Mouse (Mus musculus) heart, adult 2 months (tissue): ENCODE data around the gene AI467606. TPM values are rescaled to one million over a fixed set of nuclear protein-coding genes. Genes with fewer than 3 reads are reported as not detected.

Source experiments
- DNase-seq, 2 experiments: peaks; one replicate each; pipeline ENCODE4 v3.0.0; 2021
- H3K27ac ChIP-seq: fragments of 200-600 bp; 2 replicates; pipeline ENCODE4 v1.8.1; 2022
- H3K27me3 ChIP-seq: fragments of 200-500 bp; 2 replicates; pipeline ENCODE4 v1.6.1; 2012; ENCODE audit warnings: mild to moderate bottlenecking, low read length, inconsistent platforms, mixed read lengths; ENCODE audit not compliant: control insufficient read depth, insufficient read depth
- H3K36me3 ChIP-seq: fragments of 200-500 bp; 2 replicates; pipeline ENCODE4 v1.6.1; 2012; ENCODE audit warnings: low read length, inconsistent platforms; ENCODE audit not compliant: control insufficient read depth, insufficient read depth
- H3K4me1 ChIP-seq: fragments of 200-500 bp; 2 replicates; pipeline ENCODE4 v1.6.1; 2011; ENCODE audit warnings: low read length; ENCODE audit not compliant: control insufficient read depth, insufficient read depth
- H3K4me3 ChIP-seq: fragments of 200-600 bp; 2 replicates; pipeline ENCODE4 v1.8.1; 2022
- H3K79me2 ChIP-seq: fragments of 200-500 bp; replicated peaks from 2 replicates; pipeline ENCODE4 v1.6.1; 2012; ENCODE audit warnings: mild to moderate bottlenecking, inconsistent platforms, low read length, moderate library complexity, mixed read lengths; ENCODE audit not compliant: control insufficient read depth, insufficient read depth
- H3K9ac ChIP-seq: fragments of 200-500 bp; 2 replicates; pipeline ENCODE4 v1.6.1; 2012; ENCODE audit warnings: low read depth, mild to moderate bottlenecking, control low read depth, inconsistent platforms, low read length, mixed read lengths
- CTCF ChIP-seq: fragments of 200-600 bp; IDR thresholded peaks from 2 replicates; pipeline ENCODE4 v1.8.1; 2022; ENCODE audit warnings: antibody characterized with exemption, mild to moderate bottlenecking, moderate library complexity
- EP300 ChIP-seq: fragments of 200-500 bp; IDR thresholded peaks from 2 replicates; pipeline ENCODE4 v1.6.1; 2011; ENCODE audit warnings: low read depth, low read length, control low read depth; ENCODE audit not compliant: insufficient read depth
- POLR2A ChIP-seq: fragments of 200-500 bp; IDR thresholded peaks from 2 replicates; pipeline ENCODE4 v1.6.1; 2011; ENCODE audit warnings: mild to moderate bottlenecking, low read depth, low read length, control low read depth; ENCODE audit not compliant: insufficient read depth
- WGBS: fragments of 180-500 bp; shearing (Covaris S2); methylation state at CpG from one replicate; pipeline ENCODE4 v1.1.7; 2018; 5-methylcytosine and 5-hydroxymethylcytosine counted together
- intact Hi-C: fragments of 180-260 bp; cut with DNase I; formaldehyde crosslinking; loops from one replicate; pipeline ENCODE4 v1.15.1; 2025
- polyA plus RNA-seq: library from polyadenylated mRNA; depleted of rRNA; stranded (reverse); fragments of >200 nt; gene quantifications from 2 replicates; pipeline ENCODE4 v1.2.3, GENCODE M21; 2012
- total RNA-seq, 2 experiments: library from RNA; stranded (reverse); gene quantifications; 2 replicates each; pipeline ENCODE4 v1.2.3; 2021

AI467606 gene
- total and polyA plus RNA-seq, 3 experiments, result 1.5 to 4.7 (median 2.1) TPM

GRCm38 (mm10) chr7:127114920-127115319 lies 23.8 kb downstream of the AI467606 start:
- no peak for TF ChIP-seq CTCF
- no peak for TF ChIP-seq POLR2A
- TF ChIP-seq EP300, result no peak
- WGBS, result 65% methylated on average over 11 of the region's 11 CpGs
- Histone ChIP-seq H3K36me3 (no peaks in the 10 kb centered on the region), H3K4me1 (peaks cover 5% of the 10 kb centered on the region), H3K79me2 (no peaks in the 10 kb centered on the region), H3K4me3 (no peak overlapping the region), H3K27ac (no peak overlapping the region), H3K9ac (no peak overlapping the region), H3K27me3 (no peaks in the 10 kb centered on the region)
- intact Hi-C loops, result loop anchor here (5.0 kb wide), 1 partner anchor 117 kb away; the partner anchor contains the start of genes Sept1 and Zfp553
- DNase-seq, result no peak

- H3K27me3 ChIP-seq, result no peaks in the 10 kb centered on the region; the same call in 1 of the 2 replicates
- whole genome bisulfite sequencing, result 70% methylated on average over 11 of the region's 11 CpGs
- no peaks in the 10 kb centered on the region for H3K79me2 ChIP-seq
- no peak overlapping the region for H3K4me3 ChIP-seq
- no peak overlapping the region for H3K9ac ChIP-seq
- H3K4me1 ChIP-seq, result peaks cover 5% of the 10 kb centered on the region
- H3K27ac ChIP-seq, result no peak overlapping the region
- no peak for TF ChIP-seq CTCF
- TF ChIP-seq POLR2A, result no peak
- TF ChIP-seq EP300, result no peak
- intact Hi-C loops, result loop anchor here (5.0 kb wide), 1 partner anchor 116 kb away; the partner anchor contains the start of genes Sept1 and Zfp553
- no peak for DNase-seq
- no peaks in the 10 kb centered on the region for H3K36me3 ChIP-seq
These were observed 25.3 kb downstream of the AI467606 start for GRCm38 (mm10) chr7:127116331-127116935.

GRCm38 (mm10) chr7:127117948-127118347 lies 26.8 kb downstream of the AI467606 start:
- 21% methylated on average over 5 of the region's 5 CpGs for WGBS

GRCm38 (mm10) chr7:127118671-127119445 lies 27.7 kb downstream of the AI467606 start:
- Histone ChIP-seq H3K4me1 (peaks cover 5% of the 10 kb centered on the region), H3K27me3 (no peaks in the 10 kb centered on the region; the same call in 1 of the 2 replicates), H3K36me3 (no peaks in the 10 kb centered on the region), H3K9ac (no peak overlapping the region), H3K79me2 (no peaks in the 10 kb centered on the region), H3K27ac (no peak overlapping the region), H3K4me3 (no peak overlapping the region)
- no peak for DNase-seq
- intact Hi-C loops, result loop anchor here (5.0 kb wide), 1 partner anchor 113 kb away; the partner anchor contains the start of genes Sept1 and Zfp553
- no peak for TF ChIP-seq EP300
- no peak for TF ChIP-seq CTCF
- no peak for TF ChIP-seq POLR2A
- WGBS, result 60% methylated on average over 14 of the region's 14 CpGs

More at GRCm38 (mm10) chr7:127117948-127118347, 26.8 kb downstream of the AI467606 start:
- Histone ChIP-seq H3K4me3 (no peak overlapping the region), H3K79me2 (no peaks in the 10 kb centered on the region), H3K9ac (no peak overlapping the region), H3K27me3 (no peaks in the 10 kb centered on the region; the same call in 1 of the 2 replicates), H3K27ac (no peak overlapping the region), H3K36me3 (no peaks in the 10 kb centered on the region), H3K4me1 (peaks cover 5% of the 10 kb centered on the region)
- intact Hi-C loops, result loop anchor here (5.0 kb wide), 1 partner anchor 114 kb away; the partner anchor contains the start of genes Sept1 and Zfp553
- DNase-seq, result peak in 1 of 2 experiments; percentile 39
- peak; percentile 45 for TF ChIP-seq CTCF
- TF ChIP-seq EP300, result no peak

GRCm38 (mm10) chr7:127121061-127121910 lies 30.1 kb downstream of the AI467606 start:
- no peak overlapping the region for H3K4me3 ChIP-seq
- no peaks in the 10 kb centered on the region for H3K36me3 ChIP-seq
- H3K27me3 ChIP-seq, result no peaks in the 10 kb centered on the region; the same call in 1 of the 2 replicates
- no peak for TF ChIP-seq POLR2A
- no peak for TF ChIP-seq EP300
- no peak for TF ChIP-seq CTCF
- no peak overlapping the region for H3K9ac ChIP-seq
- H3K79me2 ChIP-seq, result no peaks in the 10 kb centered on the region
- WGBS, result 33% methylated on average over 21 of the region's 21 CpGs
- H3K27ac ChIP-seq, result no peak overlapping the region
- intact Hi-C loops, result loop anchor here (5.0 kb wide), 1 partner anchor 61 kb away; no protein-coding TSS in a partner anchor
- DNase-seq, result no peak
- peaks cover 5% of the 10 kb centered on the region for H3K4me1 ChIP-seq
